Mouse (Mus musculus): ENCODE measurements around the gene Hoxb8. TPM values are rescaled to one million over a fixed set of nuclear protein-coding genes. Genes with fewer than 3 reads are reported as not detected.

Hoxb8 gene
- not detected in 3 replicates for total RNA-seq (2017)

DNA sequence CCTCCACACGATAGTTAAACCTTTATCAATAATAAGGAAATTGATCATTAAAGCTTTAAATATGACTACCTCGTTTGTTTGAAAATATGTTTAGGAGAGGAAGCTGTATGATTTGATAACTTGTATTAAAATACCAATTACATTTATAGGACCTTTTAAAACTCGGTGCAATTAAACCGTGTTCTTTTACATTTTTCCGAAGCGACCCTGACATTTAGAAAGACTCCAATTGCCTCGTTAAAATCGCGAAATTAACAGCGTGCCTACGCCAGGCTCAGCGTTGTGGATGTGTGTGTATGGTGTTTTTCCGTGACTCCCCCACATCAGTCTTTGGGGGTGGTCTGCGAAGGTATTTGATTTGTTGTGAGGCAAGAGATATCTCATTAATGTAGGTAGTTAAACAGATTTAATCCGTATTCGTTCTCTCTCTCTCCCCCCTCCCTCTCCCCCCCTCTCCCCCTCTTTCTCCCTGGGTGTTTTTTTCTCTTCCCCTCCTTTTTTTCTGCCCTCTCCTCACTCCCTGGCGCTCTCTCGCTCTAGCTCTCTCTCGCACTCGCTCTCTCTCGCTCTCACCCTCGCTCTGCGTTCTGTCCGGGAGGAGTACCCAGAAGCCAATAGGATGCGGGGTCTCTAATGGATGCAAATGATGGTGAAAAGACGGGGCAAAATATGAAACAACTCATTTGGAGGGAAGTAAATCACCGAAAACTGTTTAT, at the start of gene Hoxb8:
Gene Hoxb8, plus strand, starts transcription at position 51 of the 716 bp plus-strand sequence.
- ATAC-seq (replicated peaks; ENCODE audit: insufficient number of reproducible peaks, low FRiP score, low TSS enrichment, poor library complexity, severe bottlenecking), result no peak

DNA sequence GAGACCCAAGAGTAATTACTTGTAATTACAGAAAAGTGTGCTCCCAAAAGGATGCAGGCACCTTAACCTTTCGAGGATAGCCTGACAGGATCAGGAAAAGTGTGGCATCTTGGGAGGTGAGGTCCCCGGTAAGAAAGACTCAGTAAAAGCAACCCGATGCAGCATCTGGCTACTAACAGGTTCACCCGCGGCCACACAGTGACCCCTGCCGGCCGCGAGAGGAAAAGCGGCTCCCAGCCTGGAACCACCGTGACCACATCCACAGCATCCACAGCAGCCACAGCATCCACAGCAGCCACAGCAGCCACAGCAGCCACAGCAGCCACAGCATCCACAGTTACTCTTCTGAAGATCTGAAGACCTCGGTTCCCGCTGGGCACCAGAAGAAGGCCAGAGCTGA, 46.8 kb upstream of the Hoxb8 start:
- peak; percentile 79 for ATAC-seq (replicated peaks; ENCODE audit: insufficient number of reproducible peaks, low FRiP score, low TSS enrichment, poor library complexity, severe bottlenecking)

DNA sequence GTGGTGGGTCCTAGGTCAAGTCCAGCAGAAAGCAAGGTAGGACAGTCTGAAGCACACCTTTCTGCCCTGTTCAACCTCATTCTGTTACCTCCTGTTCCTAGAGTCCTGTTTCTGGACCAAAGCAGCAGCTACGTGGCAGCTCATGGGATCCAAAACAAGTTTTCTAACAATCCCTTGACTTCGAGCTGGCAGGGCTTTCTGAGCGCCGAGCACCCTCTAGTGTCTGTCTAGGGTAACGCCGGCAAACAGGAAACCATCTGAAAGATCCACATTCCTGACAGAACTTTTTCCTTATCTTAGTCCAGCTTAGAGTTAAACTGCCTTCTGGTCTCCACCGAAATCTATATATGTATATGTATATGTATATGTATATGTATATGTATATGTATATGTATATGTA, 41.5 kb upstream of the Hoxb8 start:
- no peak for ATAC-seq (replicated peaks; ENCODE audit: insufficient number of reproducible peaks, low FRiP score, low TSS enrichment, poor library complexity, severe bottlenecking)

DNA sequence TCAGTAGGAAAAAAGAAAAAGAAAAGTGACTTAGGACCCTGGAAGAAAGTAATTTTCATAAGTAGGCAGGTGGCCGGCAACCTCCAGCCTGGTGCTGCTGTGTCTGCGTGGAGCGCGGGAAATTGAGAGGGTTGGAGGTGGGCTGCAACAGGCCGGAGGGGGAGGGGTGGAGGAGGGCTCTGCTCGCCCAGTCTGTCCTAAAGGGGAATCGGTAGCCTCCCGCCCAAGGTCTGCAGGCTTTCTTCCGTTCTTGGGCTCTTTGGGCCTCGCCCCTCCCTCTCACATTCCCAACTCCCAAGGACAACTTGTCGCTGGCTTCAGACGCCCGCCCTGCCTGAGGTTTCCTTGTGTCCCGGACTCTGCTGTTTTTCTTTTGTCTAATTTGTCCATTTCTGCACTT, 30.8 kb upstream of the Hoxb8 start:
- no peak for ATAC-seq (replicated peaks; ENCODE audit: insufficient number of reproducible peaks, low FRiP score, low TSS enrichment, poor library complexity, severe bottlenecking)

DNA sequence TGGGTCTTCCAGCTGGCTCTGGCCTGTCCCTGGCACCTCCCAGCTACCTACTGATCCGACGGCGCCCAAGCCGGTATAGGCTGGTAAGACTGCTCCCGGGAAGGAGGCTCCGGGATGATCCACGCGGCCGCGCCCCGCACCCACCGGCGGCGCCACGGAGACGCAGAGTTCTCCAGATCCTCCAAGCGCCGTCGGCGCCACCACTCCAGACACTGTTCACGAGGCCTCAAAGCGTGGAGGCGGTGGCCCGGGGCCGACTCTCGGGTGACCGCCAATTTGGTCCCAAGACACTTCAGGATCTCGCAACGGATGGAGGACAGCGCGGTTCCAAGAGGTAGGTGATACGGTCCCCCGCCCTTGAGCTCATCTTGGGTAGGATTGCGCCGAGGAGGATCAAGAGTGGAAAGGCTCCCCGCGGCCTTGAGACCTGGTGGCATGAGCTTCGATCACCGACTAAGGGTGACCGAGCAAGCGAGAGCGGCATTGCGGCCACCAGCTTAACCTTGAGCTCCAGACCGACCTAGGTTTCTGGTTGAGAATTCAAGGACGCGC, 30.1 kb upstream of the Hoxb8 start:
- ATAC-seq (replicated peaks; ENCODE audit: insufficient number of reproducible peaks, low FRiP score, low TSS enrichment, poor library complexity, severe bottlenecking), result no peak

DNA sequence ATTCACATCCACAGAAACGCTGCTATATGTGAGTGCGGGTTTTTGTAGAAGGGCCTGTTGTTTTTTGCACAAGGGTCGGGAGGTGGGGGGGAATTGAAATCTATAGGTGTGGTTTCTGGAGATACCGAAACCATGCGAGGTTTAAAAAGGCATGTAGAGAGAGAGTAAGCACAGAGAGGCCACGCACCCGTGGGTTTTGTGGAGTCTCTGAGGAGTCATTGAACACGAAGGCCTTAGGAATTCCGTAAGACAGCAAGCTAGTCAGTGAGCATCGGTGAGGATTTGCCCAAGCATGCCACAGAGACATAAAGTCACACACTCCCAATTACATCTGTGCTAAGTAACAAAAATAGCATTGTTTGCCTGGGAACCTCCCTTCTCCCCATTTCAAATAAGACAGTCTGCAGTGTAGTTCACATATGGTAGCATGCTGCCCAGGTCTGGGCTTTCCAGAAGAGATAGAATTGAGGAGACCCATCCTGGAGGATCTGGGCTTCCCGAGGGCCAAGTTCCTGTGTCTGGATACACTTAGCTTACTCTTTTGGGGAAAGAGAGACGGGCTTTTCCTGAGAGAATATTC, 29.1 kb upstream of the Hoxb8 start:
- no peak for ATAC-seq (replicated peaks; ENCODE audit: insufficient number of reproducible peaks, low FRiP score, low TSS enrichment, poor library complexity, severe bottlenecking)

DNA sequence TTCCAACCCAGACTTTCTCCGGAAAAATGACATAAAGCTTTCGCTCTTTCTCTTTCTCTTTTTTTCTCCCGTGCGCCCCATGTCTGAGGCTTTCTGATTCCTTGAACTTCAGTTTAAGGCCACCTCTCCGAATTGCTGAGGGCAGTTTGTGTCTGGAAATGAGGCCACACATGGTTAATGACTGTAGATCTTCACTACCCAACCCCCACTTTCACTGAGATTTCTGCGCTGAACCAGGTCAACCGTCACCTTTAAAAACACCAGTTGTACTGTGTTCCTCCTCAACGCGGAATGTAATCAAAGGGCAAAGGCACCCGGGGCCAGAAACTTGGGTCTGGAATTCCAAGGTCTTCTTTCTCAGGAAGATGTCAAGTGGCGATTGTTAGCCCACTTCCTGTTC, 27.5 kb upstream of the Hoxb8 start:
- no peak for ATAC-seq (replicated peaks; ENCODE audit: insufficient number of reproducible peaks, low FRiP score, low TSS enrichment, poor library complexity, severe bottlenecking)

DNA sequence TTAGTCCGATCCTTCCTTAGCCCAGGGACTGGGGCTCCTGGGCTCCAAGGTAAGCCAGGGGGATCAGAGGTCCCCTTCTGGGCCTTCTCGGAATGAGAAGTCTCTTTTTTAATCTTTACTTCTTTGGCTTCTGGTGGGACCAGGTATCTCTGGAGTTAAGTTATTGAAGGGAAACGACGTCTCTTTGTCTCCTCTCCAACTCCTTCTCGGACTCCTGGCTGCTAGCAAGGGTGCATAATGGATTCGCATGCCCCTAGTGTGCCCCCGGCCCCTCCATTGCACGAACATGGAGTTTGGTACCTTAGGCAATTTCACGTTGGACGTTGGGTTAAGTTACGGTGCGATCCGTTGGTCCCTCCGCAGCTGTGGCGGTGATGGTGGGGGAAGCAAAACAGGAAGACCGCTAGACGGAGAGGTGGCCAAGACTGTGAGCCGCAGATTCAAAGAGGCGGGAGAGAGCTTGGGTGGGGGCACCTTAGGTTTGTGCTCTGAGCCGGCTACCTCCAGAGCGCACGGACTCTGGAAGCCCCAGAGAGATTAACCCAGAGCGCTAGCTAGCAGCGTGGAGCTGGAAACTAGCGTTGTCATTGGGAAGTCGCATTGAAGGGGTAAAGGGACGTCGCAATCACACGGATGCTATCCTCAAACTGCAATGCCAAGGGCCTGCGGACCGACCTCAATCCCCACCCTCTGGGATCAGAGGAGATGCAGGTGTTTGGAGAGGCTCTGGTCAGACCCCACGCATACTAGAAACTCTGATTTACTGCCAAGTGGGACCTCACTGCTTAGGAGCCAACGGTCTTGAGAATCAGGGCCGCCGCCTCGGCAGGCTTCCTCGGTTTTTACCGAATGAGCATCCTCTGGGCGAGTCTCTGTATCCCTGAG, 26.4 kb upstream of the Hoxb8 start:
- ATAC-seq (replicated peaks; ENCODE audit: insufficient number of reproducible peaks, low FRiP score, low TSS enrichment, poor library complexity, severe bottlenecking), result no peak

DNA sequence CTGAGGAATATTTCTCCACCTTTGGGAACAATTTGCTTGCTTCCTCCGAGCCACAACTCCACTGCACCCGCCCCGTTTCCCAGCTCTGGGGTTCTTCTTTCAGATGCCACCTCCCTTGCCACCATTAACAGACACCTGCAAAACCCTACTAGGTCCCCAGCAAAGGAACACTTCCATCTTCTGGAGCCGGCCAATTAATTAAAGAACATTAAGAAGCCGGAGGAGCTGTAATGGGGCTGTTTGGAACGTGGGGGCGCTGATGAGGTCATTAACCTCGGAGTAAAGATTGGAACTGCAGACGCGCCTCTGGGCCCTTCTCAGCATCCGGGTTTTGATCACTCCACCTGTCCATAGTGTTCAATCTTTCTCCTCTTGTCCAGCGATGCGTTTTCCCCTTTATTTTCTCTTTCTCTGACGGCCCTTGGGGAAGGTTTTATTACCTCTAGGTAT, 25.7 kb upstream of the Hoxb8 start:
- ATAC-seq (replicated peaks; ENCODE audit: insufficient number of reproducible peaks, low FRiP score, low TSS enrichment, poor library complexity, severe bottlenecking), result no peak

DNA sequence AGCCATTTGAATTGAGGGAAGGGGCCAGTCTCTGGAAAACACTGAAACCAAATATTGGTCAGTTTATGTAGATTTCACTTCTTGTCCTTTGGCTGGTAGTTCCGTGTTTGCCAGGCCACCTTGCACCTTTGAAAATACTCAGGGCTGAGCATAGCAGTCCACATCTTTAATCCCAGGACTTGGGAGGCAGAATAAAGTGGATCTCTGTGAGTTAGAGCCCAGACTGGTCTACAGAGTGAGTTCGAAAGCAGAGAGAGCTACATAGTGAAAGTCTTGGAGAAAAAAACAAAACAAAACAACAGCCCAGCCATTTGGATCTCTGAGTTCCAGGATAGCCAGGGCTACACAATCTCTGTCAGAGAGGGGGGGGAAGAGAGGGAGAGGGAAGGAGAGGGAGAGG, 24.6 kb upstream of the Hoxb8 start:
- ATAC-seq (replicated peaks; ENCODE audit: insufficient number of reproducible peaks, low FRiP score, low TSS enrichment, poor library complexity, severe bottlenecking), result no peak

DNA sequence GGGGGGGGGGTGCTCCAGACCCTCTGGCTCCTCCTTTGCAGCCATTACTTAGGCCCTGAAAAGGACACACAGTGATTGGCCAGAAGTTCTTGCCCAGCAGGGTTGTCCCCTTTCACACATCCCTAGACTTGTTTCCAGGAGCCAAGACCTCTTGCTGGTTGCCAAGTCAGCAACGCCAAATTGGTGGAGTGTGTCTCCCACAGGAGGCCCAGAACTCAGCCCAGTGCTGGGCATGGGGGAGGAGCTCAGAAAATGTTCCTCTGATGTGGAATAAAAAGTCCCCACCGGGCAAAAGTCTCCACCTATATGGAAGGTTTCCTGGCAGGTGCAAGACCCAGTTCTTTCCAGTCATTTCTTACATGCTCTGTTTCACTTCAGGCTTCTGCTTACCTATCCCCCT, 22.7 kb upstream of the Hoxb8 start:
- ATAC-seq (replicated peaks; ENCODE audit: insufficient number of reproducible peaks, low FRiP score, low TSS enrichment, poor library complexity, severe bottlenecking), result no peak

DNA sequence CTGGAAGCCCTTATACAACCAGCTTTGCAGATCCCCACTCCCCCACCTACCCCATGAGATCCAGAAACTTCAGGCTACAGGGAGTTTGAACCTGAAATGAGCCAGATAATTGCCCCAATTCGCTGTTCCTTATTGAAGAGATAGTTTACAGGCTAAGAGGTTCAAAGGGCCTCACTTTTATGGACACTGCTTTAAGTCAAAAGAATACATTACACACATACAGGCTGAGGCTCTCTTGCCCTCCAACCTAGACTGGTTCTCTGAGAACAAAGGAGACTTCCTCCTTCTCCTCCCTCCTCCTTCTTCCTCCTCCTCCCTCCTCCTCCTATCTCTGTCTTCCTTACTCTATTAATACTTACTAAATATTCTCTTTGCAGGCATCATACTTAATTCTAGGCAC, 22.2 kb upstream of the Hoxb8 start:
- ATAC-seq (replicated peaks; ENCODE audit: insufficient number of reproducible peaks, low FRiP score, low TSS enrichment, poor library complexity, severe bottlenecking), result no peak

DNA sequence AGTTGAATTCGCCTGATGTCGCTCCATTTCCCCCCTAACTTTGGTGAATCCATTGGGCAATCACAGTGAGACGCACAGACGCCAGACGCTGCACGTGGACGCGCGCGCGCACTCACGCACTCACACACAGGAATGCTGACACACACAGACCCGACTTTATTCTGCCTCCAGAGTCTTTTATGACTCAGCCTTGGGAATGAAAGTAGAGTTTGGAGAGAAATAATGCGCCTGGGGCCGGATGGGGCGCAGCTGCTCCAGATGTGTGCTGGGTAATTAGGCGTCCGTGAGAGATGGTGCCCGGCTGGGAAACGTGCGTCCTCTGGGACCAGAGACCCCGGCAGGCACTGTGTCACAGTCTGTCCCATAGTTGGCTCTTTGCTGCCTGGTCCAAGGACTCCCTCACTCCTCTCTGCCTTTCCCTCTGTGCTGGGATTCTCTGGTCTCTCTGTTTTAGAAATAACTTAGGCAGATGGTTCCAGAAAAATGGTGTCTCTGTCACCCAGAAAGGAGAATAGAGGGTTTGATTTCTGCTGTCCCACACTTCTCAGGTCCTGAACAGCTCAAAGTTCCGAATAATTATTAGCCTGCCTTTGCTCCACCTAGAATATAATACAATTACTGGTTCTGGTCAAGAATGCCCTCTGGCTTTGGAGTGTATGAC, 21.3 kb upstream of the Hoxb8 start:
- no peak for ATAC-seq (replicated peaks; ENCODE audit: insufficient number of reproducible peaks, low FRiP score, low TSS enrichment, poor library complexity, severe bottlenecking)

DNA sequence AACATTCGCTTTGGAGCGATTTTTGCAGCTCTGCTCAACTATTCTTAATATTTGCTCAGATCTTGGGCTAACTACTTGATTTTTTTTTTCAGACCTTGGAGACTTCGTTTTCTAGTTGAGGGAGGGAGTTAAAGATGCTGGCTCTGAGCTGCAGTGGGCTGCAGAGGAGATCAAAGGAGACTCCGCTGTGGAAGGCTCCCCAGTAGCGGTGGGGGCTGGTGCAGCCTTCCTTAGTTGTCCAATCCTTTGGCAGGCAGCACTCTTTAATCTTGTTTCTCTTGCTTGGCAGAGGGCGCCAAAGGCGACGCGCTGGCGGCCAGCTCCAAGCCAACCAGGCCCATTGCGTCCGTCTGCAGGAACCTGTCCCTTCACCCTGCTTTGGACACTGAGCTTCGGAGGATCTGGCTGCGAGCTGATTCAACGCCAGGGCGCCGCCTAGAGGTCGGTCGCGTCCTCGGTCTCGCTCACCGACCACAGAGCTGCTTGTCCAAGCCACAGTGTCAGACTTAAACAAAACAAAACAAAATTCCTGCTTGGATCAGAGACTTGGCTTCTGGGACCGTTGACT, 20.3 kb upstream of the Hoxb8 start:
- no peak for ATAC-seq (replicated peaks; ENCODE audit: insufficient number of reproducible peaks, low FRiP score, low TSS enrichment, poor library complexity, severe bottlenecking)

DNA sequence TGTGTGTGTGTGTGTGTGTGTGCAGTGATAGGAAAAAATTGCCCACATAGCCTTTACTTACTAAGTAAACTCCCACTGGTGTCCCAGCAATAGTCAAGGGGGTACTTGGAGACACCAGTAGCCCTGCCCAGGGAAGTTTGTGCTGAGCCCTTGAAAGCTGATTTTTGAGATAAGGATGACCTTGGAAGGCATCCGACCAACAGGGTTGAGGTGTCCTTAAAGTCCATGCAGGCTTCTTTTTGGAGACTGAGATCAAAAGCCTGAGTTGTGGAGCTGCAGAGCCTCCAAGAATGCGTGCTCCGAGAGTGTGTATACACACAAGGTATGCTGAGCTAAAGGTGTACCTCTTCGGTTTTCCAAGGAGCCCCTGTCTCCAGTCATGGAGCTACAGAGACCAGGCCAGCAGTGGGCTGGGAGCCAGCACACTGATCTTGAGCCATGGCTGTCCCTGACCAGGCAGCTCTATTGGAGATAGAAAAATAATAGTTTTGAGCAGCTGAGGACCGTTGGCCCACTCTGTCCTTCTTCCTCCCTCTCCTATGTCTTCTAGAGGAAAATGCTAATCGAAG, 19.4 kb upstream of the Hoxb8 start:
- no peak for ATAC-seq (replicated peaks; ENCODE audit: insufficient number of reproducible peaks, low FRiP score, low TSS enrichment, poor library complexity, severe bottlenecking)

DNA sequence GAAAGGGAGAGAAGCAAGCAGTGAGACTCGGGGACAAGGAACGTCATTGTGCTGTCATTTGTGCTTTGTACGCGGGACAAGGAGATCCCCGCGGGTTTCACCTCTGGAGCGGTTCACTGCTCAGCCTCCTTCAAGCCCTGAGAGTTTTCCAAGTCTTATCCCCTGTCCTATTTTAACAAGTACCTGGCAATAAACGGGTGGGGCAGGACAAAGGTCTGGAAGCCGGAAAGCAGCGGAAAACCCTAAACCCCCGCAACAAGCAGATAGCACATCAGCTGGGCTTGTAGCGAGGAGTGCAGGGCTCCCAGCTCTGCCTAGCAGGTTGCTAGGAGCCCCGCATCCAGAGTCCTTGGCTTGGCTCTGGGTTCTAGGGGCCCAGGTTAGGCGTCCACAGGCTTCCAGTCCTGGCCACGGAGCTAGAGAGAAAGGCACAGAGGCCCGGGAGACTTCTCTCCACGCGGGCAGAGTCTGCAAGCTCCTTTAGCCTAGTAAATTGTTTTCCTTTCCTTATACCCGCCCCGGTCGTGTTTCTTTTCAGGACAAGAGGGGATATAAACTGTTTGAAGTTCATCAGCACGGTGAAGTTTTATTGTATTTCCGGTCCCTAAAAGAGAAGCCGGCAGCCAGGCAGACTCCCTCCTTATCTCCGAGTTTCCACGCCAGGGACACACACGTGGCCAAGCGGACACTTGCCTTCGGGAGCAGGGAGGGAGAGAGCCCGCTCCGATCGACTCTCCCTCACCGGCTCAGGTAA, 17.9 kb upstream of the Hoxb8 start:
- no peak for ATAC-seq (replicated peaks; ENCODE audit: insufficient number of reproducible peaks, low FRiP score, low TSS enrichment, poor library complexity, severe bottlenecking)

DNA sequence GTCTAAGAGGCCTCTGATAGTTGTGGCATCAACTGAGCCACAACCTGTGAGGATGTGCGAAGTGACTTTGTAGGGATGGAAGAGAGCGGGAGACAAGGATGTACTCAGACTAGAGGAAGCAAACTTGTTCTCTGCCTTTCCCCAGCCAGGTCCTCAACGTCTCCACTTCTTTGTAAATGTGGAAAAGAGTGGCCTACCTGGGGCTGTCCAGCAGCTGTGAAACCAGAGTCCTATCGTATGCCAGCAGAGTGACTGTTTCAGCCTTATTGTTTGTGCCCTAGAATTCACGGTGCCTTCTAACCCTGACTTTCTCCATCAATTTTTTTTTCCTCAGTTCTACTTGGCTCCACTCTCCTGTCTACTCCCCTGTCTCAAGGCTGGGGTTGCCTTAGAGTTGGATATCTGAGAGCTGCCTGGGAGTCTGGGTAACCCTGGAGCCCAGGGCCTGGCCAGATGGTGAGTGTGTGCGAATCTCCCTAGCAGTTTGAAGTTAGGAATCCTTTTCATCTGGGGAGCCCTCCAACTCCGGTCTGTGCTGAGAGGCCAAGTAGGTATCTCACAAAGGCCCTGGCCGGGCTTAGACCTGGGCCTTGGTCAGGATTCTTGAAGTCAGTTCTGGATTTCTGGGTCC, 17.2 kb upstream of the Hoxb8 start:
- ATAC-seq (replicated peaks; ENCODE audit: insufficient number of reproducible peaks, low FRiP score, low TSS enrichment, poor library complexity, severe bottlenecking), result no peak

All from monocyte, adult 5-6 weeks (primary cell).